Mouse (Mus musculus) heart, embryonic 13.5 days (tissue): ENCODE data around the gene Dpysl5. TPM values are rescaled to one million over a fixed set of nuclear protein-coding genes. Genes with fewer than 3 reads are reported as not detected.

Experiments
- ATAC-seq: fragments of 200-750 bp; cut with Nextera tagmentation; 2 replicates; pipeline ENCODE4 v1.8.0; 2017; ENCODE audit warnings: moderate TSS enrichment; ENCODE audit not compliant: insufficient number of reproducible peaks, low FRiP score, low TSS enrichment; ENCODE audit errors: extremely low read depth
- H3K27ac ChIP-seq: fragments of 300-500 bp; sonication (generic); replicated peaks from 2 replicates; pipeline ENCODE4 v1.5.1; 2015; ENCODE audit warnings: moderate library complexity, mild to moderate bottlenecking, inconsistent platforms
- H3K27me3 ChIP-seq: fragments of 300-500 bp; sonication (generic); replicated peaks from 2 replicates; pipeline ENCODE4 v1.6.1; 2015; ENCODE audit warnings: mild to moderate bottlenecking, inconsistent platforms
- H3K36me3 ChIP-seq: fragments of 300-500 bp; sonication (generic); 2 replicates; pipeline ENCODE4 v1.6.1; 2015; ENCODE audit warnings: mild to moderate bottlenecking, inconsistent platforms
- H3K4me1 ChIP-seq: fragments of 300-500 bp; sonication (generic); 2 replicates; pipeline ENCODE4 v1.6.1; 2015; ENCODE audit warnings: inconsistent platforms
- H3K4me2 ChIP-seq: fragments of 300-500 bp; sonication (generic); 2 replicates; pipeline ENCODE4 v1.6.1; 2015; ENCODE audit warnings: inconsistent platforms, mild to moderate bottlenecking, moderate library complexity
- H3K4me3 ChIP-seq: fragments of 300-500 bp; sonication (generic); 2 replicates; pipeline ENCODE4 v1.5.1; 2015; ENCODE audit warnings: moderate library complexity, mild to moderate bottlenecking, inconsistent platforms
- H3K9ac ChIP-seq: fragments of 300-500 bp; sonication (generic); 2 replicates; pipeline ENCODE4 v1.6.1; 2015; ENCODE audit warnings: inconsistent platforms, mild to moderate bottlenecking, moderate library complexity
- H3K9me3 ChIP-seq: fragments of 300-500 bp; sonication (generic); 2 replicates; pipeline ENCODE4 v1.6.1; 2016; ENCODE audit warnings: inconsistent platforms
- WGBS: fragments of 180-500 bp; shearing (Covaris S2); methylation state at CpG from one replicate; pipeline ENCODE4 v1.1.7; 2015; ENCODE audit warnings: mixed read lengths; 5-methylcytosine and 5-hydroxymethylcytosine counted together
- polyA plus RNA-seq: library from polyadenylated mRNA; unstranded; fragments of >200 nt; fragmentation: Nextera tagmentation; extraction: Ambion mirVana; gene quantifications from 2 replicates; pipeline ENCODE4 v1.2.1, GENCODE M21; 2015

Dpysl5 gene
- polyA plus RNA-seq, 1 experiment from 2014 or later, result 3.8 TPM

DNA sequence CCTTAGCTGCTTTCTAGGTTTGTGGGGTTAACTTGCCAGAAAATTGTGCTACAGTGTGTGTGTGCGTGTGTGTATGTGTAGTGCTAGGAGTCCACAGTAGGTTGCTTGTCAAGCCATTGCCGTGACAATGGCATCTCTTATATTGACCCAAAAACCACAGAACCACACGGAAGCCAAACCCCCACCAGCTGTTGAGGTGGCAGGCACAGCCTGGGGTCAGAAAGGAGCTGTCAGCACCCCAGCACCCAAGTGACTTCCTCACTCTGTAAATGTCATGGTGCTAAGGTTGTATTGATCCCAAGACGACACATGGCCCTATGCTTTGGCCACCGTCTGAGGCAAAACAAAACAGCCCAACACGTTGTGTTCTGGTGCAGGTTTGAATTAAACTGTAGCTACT, 87.6 kb downstream of the Dpysl5 start:
- ATAC-seq, result no peak
- Histone ChIP-seq H3K4me3 (no peak overlapping the region), H3K9ac (no peak overlapping the region), H3K9me3 (no peaks in the 10 kb centered on the region), H3K27ac (no peak overlapping the region), H3K36me3 (no peaks in the 10 kb centered on the region), H3K4me2 (no peak overlapping the region), H3K27me3 (peaks cover 36% of the 10 kb centered on the region), H3K4me1 (peaks cover 8% of the 10 kb centered on the region)
- WGBS, result 68% methylated on average over 6 of the region's 6 CpGs

GRCm38 (mm10) chr5:30802724-30803467, 91.5 kb downstream of the Dpysl5 start:
- H3K9me3 ChIP-seq, result no peaks in the 10 kb centered on the region
- H3K27ac ChIP-seq, result no peak overlapping the region
- 61% methylated on average over 12 of the region's 12 CpGs for WGBS
- no peaks in the 10 kb centered on the region; the same call in 1 of the 2 replicates for H3K4me1 ChIP-seq
- H3K4me2 ChIP-seq, result no peak overlapping the region
- H3K4me3 ChIP-seq, result no peak overlapping the region
- no peaks in the 10 kb centered on the region for H3K36me3 ChIP-seq
- H3K9ac ChIP-seq, result no peak overlapping the region
- no peak for ATAC-seq
- peaks cover 28% of the 10 kb centered on the region for H3K27me3 ChIP-seq

GRCm38 (mm10) chr5:30806106-30806505, 94.7 kb downstream of the Dpysl5 start:
- Histone ChIP-seq H3K9me3 (no peaks in the 10 kb centered on the region), H3K4me1 (no peaks in the 10 kb centered on the region), H3K4me3 (no peak overlapping the region), H3K27me3 (peaks cover 37% of the 10 kb centered on the region), H3K27ac (no peak overlapping the region), H3K4me2 (no peak overlapping the region), H3K36me3 (no peaks in the 10 kb centered on the region), H3K9ac (no peak overlapping the region)
- 10% methylated on average over 3 of the region's 3 CpGs for WGBS
- no peak for ATAC-seq

DNA sequence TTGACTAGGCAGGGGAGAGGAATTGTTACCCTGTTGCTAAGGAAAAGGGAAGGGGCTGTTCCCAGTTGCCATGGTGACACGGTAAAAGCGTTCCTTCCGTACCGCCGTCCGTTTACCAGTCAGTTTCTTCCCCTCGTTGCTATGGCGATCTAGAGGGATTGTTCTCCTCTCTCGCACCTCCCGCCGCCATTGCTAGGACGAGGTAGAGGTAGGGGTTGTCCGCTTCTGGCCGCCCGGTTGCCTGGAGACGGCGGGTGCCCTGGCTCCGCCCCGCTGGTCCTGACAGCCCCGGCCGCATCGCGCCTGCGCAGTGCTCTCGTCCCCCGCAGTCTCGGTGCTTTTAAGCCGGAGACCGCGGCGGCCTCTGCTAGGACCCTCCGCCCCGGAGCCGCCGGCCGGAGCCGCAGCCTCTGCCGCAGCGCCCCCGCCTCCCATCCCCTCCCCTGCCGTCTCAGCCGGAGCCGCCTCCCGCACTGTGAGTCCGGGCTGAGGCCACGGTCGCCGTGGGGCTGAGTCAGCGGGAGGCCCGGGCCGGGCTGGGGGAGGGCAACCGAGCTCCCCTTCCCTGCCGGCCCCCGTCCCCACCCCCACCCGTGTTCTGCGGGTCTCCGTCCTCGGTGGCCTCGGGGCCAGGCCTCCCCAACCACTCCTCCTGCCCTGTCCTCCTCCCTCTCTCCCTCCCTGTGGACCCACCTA, 103.2 kb downstream of the Dpysl5 start, which contains the start of gene Mapre3:
Mapre3 (plus strand) TSS at position 218 of the 696 bp plus-strand sequence.
- WGBS, result under 1% methylated on average over 54 of the region's 59 CpGs
- Histone ChIP-seq H3K4me3 (peak within 1 kb of the TSS; percentile 87), H3K27me3 (peaks cover 37% of the 10 kb centered on the region), H3K9me3 (no peaks in the 10 kb centered on the region), H3K36me3 (no peaks in the 10 kb centered on the region), H3K27ac (peak within 1 kb of the TSS; percentile 45; the same call in 1 of the 2 replicates), H3K9ac (peak within 1 kb of the TSS; percentile 93), H3K4me2 (peak within 1 kb of the TSS; percentile 85), H3K4me1 (peaks cover 22% of the 10 kb centered on the region)
- ATAC-seq, result peak; percentile 64

- 4% methylated on average over 6 of the region's 7 CpGs for WGBS
- H3K36me3 ChIP-seq, result peaks cover 2% of the 10 kb centered on the region; the same call in 1 of the 2 replicates
- peak overlapping the region; percentile 85 for H3K4me2 ChIP-seq
- H3K27me3 ChIP-seq, result peaks cover 35% of the 10 kb centered on the region
- peak overlapping the region; percentile 45; the same call in 1 of the 2 replicates for H3K27ac ChIP-seq
- H3K9ac ChIP-seq, result peak overlapping the region; percentile 93
- peak overlapping the region; percentile 87 for H3K4me3 ChIP-seq
- no peak for ATAC-seq
- no peaks in the 10 kb centered on the region for H3K9me3 ChIP-seq
- peaks cover 22% of the 10 kb centered on the region for H3K4me1 ChIP-seq
Observed at GRCm38 (mm10) chr5:30815120-30815465, 103.7 kb downstream of the Dpysl5 start.

DNA sequence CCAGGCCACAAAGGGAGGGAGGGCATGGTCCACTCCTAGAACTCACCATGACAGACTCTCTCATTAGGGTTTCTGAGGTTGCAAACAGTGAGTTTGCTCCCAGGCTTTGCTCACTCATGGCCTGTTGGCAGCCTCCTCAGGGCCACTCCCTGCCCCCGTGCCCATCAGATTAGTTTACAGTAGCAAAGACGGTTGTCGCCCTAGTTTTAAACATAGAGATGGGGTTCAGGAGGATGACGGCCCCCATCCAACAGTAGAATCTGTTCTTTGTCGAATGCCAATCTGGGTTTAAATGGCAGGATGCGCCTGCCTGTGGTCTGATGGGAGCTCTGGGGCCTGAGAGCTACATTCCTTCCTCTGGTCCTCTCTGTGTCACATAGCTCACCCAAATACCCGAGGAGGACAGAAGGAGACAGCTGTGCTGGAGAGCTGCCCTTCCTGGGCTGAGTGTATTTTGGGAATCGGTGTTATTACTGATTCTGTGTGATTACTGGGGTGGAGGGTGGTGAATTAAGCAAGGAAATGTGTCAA, 105.0 kb downstream of the Dpysl5 start:
- Histone ChIP-seq H3K9me3 (no peaks in the 10 kb centered on the region), H3K4me3 (no peak overlapping the region), H3K4me2 (no peak overlapping the region), H3K4me1 (peaks cover 22% of the 10 kb centered on the region), H3K36me3 (peaks cover 2% of the 10 kb centered on the region; the same call in 1 of the 2 replicates), H3K27me3 (peaks cover 23% of the 10 kb centered on the region), H3K9ac (0 out of 2 replicates have a peak overlapping the region, but pooled peaks have one; percentile 24), H3K27ac (no peak overlapping the region)
- ATAC-seq, result no peak
- 55% methylated on average over 8 of the region's 8 CpGs for WGBS

- no peak overlapping the region for H3K4me2 ChIP-seq
- H3K27ac ChIP-seq, result no peak overlapping the region
- H3K9ac ChIP-seq, result no peak overlapping the region
- no peaks in the 10 kb centered on the region for H3K9me3 ChIP-seq
- 79% methylated on average over 8 of the region's 8 CpGs for whole genome bisulfite sequencing
- H3K27me3 ChIP-seq, result no peaks in the 10 kb centered on the region
- H3K4me1 ChIP-seq, result peaks cover 30% of the 10 kb centered on the region
- H3K4me3 ChIP-seq, result no peak overlapping the region
- no peak for ATAC-seq
- H3K36me3 ChIP-seq, result peaks cover 2% of the 10 kb centered on the region; the same call in 1 of the 2 replicates
Observed at GRCm38 (mm10) chr5:30818758-30819309, 107.5 kb downstream of the Dpysl5 start.

DNA sequence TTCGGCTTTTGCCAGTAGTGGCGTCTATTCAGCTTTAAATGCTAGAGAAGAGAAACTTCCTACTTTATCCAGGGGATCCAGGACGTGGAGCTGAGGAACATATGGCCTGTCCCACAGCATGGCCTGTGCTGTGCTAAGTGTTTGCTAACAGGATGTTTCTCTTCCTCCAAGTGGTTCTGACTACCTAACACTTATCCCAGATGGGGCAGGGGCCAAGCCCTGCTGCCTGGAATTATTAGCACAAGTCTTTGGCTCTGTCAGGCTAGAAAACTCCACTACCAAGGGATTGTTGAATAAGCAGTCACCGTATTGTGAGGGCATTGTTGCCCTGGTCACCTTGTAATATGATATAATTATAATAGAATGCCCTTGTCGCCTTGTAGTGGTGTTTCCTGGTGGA, 111.3 kb downstream of the Dpysl5 start:
- peaks cover 20% of the 10 kb centered on the region for H3K4me1 ChIP-seq
- 71% methylated on average over 5 of the region's 5 CpGs for WGBS
- H3K27me3 ChIP-seq, result no peaks in the 10 kb centered on the region
- no peak overlapping the region for H3K27ac ChIP-seq
- H3K9me3 ChIP-seq, result no peaks in the 10 kb centered on the region
- ATAC-seq, result no peak
- no peak overlapping the region for H3K4me2 ChIP-seq
- no peak overlapping the region for H3K9ac ChIP-seq
- H3K36me3 ChIP-seq, result peaks cover 2% of the 10 kb centered on the region; the same call in 1 of the 2 replicates
- H3K4me3 ChIP-seq, result no peak overlapping the region

- Histone ChIP-seq H3K27ac (no peak overlapping the region), H3K4me1 (peaks cover 20% of the 10 kb centered on the region), H3K4me2 (no peak overlapping the region), H3K9ac (no peak overlapping the region), H3K4me3 (no peak overlapping the region), H3K9me3 (no peaks in the 10 kb centered on the region), H3K27me3 (no peaks in the 10 kb centered on the region), H3K36me3 (peaks cover 2% of the 10 kb centered on the region; the same call in 1 of the 2 replicates)
- 74% methylated on average over 3 of the region's 3 CpGs for WGBS
- ATAC-seq, result no peak
Observed at GRCm38 (mm10) chr5:30823091-30823490, 111.7 kb downstream of the Dpysl5 start.

- H3K4me1 ChIP-seq, result peaks cover 20% of the 10 kb centered on the region
- peaks cover 2% of the 10 kb centered on the region; the same call in 1 of the 2 replicates for H3K36me3 ChIP-seq
- H3K9me3 ChIP-seq, result no peaks in the 10 kb centered on the region
- H3K27ac ChIP-seq, result no peak overlapping the region
- H3K4me2 ChIP-seq, result no peak overlapping the region
- no peaks in the 10 kb centered on the region for H3K27me3 ChIP-seq
- H3K9ac ChIP-seq, result no peak overlapping the region
- 83% methylated on average over 11 of the region's 11 CpGs for WGBS
- ATAC-seq, result no peak
- H3K4me3 ChIP-seq, result no peak overlapping the region
Observed at GRCm38 (mm10) chr5:30824124-30824988, 113.0 kb downstream of the Dpysl5 start.
